Mouse (Mus musculus) layer of hippocampus, adult 9-11 months (tissue): ENCODE measurements at regions not wholly inside any gene's neighbourhood (a gene's known extent, or its start where the extent isn't known, plus 50 kb on each side); places are given as distances from the start of the nearest gene placed in this dataset.
"Not testable (repeated sequence)": the region's sequence is repeated elsewhere in the genome, so short reads cannot be mapped to it uniquely, and the experiment has no call there.

ENCODE experiments used
- DNase-seq: peaks from one replicate; pipeline ENCODE4 v3.0.0; 2022

DNA sequence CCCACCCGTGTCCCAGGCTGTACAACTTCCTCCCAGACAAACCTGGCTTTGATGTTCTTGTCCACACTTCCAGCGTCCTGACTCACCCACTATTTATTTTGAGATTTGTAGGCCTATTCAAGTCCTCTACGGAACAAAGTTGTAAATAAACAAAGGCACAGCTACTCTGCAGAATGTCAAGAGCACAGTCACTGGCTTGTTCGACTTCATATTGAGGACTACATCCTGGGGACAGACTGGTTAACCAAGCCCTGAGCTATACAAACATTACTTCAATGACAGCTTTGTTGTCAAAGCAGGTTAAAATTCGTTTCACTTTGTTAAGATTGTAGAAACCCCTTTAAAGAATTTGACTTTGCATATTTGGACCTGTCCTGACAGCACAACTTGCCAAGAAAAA, 190.3 kb upstream of the Ctso start:
- no peak for DNase-seq

DNA sequence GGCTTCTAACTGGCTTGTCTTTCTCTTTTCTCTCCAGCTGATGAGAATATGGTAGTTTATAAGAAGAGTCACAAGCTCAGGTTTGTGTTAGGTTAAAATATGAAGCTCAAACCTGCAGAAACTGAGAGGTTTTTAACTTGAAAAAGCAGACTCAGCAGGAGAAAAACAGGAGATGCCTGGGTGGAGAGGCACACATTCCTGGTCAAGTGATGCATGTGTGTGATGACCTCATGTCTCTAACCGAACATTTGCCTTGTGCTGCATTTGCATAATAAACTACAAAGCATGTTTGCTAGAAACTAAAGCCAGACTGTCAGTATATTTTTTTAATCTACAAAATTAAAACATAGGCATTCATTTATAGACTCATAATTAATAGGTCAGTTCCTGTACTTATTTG, 182.2 kb upstream of the Ctso start:
- DNase-seq, result no peak

DNA sequence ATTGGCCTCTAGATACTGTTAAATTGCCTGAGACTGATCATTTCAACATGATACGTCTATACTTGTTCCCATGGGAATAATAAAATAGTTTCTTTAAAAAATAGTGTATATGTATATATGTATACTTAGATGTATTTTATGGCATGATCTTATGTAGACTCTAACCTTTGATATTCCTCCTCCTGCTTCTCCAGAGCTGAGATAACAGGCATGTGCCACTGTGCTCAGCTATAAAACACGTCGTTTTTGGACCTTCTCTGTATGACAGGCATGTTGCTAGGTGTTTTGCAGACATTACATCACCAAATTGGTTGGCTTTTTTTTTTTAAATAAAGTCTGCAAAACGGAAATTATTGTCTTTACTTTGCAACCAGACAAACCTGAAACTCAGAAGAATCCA, 179.4 kb upstream of the Ctso start:
- DNase-seq, result no peak

DNA sequence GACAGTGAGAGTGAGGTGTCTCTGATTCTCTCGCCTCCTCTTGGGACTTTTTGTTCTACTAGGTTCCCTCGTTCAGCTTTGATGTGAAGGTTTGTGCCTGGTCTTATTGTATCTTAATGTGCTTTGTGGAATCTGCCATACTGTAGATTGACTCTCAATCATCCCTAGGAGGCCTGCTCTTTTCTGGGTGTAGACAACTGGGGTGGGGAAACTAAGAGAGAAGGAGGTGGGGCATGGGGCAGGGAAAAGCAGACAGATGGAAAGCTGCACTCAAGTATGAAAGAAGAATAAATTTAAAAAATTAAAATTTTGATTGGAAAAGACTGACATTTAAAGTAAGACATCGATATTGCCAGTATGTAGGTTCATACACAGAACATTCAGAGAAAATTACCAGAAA, 172.0 kb upstream of the Ctso start:
- DNase-seq, result no peak

DNA sequence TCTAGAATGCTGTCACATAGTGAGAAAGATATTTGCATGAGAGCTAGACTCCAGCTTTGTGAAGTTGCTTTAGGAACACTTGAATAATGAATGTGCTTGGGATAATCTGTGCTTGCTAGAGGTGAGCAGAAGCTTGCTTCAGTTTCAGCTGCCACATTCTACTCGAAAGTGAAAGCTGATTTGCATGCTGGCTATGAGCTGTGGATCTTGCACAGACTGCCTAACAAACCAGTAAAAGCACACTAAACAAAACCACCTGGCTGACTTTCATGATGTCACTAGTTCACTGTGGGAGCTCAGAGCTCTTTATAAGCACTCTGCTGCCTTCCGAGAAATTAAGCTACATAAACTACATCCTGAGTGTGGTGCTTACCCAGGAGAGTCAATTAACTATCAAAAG, 171.5 kb upstream of the Ctso start:
- DNase-seq, result peak; percentile 22

DNA sequence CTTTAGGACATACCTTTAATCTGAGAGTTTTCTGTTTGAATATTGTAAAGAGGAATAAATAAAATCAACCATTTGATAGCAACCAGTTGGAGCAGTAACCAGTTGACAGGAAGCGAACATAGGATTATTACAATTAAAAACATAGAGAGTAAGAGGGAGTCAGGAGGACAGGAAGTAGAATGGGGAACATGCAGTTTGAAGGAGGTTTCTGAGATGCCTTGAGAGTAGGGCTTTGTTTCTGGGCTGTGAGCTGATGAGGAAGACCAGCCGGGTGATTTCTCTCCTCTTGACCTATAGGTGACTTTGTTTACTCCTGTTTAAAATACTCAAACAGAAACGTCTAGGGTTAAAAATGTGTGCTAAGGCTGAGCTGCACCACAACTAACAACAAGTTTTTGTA, 160.6 kb upstream of the Ctso start:
- no peak for DNase-seq

DNA sequence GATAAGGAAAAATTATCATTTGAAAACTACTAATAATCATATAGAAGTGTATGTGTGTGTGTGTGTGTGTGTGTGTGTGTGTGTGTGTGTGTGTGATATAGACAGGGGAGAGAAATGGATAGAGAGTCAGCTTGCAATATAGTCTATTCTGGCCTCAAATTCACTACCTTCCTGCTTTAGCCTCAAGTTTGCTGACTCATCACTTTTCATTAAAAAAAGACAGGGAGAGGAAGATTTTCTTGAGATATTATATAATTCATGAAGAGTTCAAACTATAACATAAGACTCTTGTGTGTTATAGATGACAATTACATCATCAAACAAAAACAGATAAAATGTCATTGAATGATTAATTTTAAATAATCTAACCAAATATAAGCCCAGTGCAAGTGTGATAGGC, 159.4 kb upstream of the Ctso start:
- DNase-seq, result no peak

DNA sequence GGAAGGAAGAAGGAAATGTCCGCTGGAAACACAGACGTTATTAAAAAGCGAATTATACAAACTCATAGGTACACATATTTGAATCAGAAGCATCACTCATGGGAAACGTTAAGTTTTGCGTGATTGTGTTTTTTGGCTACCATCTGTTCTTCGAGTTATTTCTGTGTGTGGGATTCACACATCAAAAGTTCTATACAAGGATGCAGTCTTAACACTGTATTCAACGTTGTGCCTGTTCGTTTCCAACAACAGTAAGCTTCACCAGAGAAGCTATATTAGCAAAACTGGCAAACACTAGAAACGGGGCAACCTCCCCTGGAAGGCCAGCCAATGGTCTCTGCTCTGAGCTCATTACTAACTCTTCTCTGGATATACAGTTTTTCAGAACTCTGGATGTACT, 150.3 kb upstream of the Ctso start:
- no peak for DNase-seq

DNA sequence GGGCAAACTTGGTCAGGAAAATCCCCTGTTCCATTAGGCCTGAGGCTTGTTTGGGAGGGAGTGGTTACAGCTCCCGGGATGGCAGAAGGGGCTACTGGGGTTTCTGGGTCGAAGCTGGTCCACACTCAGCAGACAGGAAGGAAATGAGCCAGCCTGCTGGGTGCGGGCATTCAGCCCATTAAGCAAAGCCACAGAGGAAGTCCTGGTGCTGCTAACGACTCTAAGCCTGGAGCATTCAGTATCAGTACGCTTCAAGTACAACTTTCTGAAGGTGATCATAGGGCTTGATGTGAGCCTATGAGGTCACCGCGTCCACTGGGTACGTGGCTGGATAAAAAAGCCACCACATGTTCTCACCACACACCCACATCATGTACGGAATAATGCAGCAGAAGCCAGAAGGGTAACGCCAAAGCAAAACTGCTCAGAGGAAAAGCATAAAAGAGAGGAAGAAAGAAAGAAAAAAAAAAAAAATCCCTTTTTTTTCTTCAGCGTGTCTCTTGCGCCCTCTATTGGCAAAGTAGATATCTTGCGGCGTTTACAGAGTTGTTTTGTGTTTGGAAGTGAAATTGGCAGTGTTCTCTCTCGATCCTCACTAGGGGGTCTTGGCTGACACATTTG, 149.4 kb upstream of the Ctso start:
- peak; percentile 61 for DNase-seq

DNA sequence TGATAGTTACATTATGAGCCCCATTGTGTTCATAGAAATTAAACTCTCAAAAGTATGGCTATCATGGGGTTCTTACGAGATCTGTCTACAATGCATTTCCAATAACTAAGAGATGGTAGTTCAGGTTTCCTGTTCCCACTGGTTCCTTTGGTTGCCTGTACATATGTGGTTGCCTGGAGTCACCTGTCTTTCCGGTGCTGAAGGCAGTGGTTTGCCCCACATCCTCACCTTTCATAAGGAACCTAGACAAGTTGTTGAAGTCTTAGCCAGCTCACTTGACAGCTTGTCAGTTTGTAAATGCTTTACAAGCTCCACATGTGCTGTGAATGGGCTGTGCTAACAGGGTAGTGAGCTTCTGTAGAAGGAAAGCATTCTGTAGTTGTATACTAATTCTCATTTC, 143.5 kb upstream of the Ctso start:
- no peak for DNase-seq

DNA sequence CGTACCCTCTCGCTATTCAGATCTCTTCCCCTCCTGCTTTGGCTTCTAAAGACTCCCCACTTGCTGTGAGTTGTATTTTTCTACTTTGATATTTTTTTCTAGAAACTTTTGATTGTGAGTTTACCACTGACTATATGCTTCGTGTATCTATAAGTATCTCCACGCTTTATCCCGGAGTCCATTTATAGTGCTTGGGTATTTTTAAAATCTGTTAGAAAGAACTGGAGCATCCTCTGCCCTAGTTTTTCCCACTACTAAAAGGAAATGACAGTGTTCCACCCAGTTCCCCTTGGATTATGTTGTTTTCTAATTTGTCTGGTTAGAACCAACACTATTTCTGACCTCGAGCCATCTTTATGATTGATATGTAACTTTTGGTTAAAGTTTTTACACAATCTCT, 142.7 kb upstream of the Ctso start:
- DNase-seq, result no peak

DNA sequence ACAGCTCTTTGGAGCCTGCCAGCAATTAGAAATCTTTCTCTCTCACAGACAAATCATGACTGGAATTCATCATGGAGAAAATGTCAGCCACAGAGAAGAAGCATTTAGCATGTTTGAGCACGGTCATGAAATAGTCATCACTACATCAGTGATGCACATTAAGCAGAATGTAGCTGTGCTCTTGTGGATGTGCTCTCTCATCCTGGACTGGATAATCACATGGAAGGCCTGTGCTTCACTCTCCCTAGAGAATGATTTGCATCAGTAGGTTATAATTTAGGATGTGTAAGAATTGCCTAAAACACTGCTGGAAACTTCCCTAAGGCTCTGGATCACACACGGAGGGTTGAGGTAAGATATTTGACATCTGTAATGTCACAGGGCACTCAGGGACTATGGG, 130.3 kb upstream of the Ctso start:
- no peak for DNase-seq

DNA sequence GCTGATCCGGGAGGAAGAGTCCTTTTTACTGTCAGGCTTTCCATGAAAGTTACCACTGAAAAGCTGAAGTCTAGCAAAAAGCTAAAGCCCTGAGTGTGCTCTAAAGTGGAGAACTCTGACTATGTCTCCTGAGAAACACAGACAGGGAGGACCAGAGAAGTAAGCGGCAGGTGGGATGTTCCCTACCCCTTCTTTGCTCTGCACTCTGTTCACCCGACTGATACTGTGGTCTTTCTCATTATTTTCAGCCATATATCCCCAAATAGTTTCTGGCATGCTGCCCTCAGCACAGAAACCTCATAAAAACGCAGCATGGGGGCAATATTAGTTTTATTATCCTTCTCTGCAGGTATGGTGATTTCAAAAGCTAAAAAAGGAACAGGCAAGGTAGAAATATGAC, 126.7 kb upstream of the Ctso start:
- no peak for DNase-seq

DNA sequence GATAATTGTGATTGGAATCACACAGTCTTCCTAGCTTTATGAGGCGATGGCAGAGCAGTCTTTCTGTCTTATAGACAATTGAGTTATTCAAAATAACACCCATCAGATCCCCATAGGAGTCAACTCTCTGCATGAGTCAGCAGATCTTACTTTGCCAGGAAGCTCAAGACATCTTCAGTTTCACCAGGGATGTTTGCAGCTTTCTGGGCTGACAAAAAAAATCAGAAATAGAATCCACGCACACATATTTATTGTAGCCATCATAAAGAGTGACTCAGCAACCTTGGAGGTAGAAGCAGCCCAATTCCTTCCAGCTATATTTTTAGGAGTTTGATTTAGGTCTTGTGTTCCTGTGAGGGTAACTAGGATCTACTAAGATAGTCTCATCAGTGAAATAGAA, 122.8 kb upstream of the Ctso start:
- DNase-seq, result no peak

DNA sequence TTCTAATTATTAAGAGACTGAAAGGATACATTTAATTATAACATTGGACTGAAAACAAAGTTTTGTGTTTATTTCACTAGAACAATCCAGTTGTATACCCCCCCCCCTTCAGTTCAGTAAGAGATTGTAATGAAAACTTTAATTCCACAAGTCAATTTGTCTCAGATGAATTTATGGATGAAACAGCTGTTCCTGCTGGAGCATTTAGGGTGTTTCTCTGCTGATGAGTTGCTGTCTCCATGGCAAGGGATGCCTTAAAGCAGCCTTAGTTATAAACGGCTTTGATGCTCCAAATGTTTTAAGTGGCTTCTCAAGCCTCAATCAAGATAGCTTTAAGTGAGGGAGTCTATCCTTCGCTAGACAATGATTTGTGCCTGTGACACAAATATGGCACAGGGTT, 112.1 kb upstream of the Ctso start:
- no peak for DNase-seq

DNA sequence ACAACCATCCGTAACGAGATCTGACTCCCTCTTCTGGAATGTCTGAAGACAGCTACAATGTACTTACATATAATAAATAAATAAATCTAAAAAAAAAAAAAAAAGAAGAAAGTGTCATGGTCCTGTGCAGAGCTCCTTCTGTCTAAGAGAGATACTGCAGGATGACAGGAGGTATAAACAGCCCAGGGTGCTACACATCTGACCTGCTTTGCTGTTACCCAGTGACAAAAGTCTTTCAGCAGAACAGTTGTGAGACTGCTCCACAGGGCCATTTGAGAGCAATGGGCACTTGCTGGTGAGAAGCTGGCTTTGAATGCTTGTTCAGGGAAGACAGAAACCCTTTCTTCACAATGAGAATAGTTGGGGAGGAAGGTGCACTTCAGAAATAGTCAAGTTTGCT, 102.9 kb upstream of the Ctso start:
- no peak for DNase-seq

DNA sequence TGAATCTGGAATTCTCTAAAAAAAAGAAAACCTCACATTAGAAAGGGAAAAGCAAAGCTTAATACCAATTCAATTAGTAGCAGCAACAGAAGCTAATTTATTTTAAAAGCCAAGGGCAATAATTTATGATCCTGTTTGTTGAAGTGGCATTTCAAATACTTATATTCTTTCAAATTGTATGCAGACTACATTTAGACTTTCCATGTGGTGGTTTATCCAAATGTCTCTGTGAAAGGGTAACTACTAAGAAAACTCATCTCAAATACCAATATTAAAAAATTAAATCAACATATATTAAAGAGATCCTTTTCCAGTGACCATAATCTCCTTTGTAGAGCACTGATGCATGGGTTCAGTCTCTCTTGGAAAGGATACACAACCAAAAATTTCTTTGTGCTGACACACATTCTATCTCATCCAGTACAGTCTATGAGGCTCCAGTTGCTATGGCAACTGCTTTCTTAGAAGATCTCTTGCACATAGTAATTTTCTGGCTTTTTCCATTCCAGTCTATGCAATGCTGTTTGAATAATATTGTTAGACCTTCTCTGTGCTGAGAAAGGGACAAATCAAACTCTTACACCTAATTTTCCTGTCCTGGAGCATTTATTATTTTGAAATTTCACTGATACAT, 102.3 kb upstream of the Ctso start:
- peak; percentile 67 for DNase-seq

DNA sequence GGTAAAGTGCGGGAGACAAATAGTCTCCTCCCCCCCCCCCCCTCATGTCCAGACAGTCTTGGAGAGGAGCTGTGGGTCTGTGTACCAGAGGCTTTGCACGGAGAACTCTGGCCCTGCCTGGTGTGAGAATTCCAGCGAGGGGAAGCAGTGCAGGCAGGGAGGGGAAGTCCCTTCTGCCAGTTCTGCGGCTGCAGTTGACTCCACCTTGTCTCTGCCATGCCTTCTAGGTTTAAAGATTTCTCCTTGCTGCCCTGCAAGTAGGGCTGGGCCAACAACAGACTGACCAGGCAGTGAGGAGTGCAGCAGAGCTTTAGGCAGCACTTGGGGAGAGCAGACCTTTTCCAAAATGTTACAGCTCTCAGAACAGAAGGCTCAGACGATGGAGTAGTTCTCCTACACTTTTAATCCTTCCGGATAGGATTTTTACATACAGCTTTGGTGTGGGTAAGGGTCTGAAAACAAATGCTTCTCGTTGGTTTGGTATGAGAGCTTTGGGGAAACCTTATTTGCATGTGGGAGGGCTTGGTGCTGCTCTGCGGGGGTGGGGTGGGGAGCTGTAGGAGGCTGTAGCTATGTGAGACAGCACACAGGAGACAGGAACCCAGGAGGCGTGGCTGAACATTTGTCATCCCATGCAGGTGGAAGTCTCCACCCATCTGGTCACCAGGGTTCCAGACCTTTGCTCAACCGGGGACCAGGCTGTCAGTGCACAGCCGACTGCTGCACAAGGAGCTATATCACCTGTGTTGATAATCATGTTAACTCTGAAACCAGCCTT, 96.8 kb upstream of the Ctso start:
- no peak for DNase-seq

DNA sequence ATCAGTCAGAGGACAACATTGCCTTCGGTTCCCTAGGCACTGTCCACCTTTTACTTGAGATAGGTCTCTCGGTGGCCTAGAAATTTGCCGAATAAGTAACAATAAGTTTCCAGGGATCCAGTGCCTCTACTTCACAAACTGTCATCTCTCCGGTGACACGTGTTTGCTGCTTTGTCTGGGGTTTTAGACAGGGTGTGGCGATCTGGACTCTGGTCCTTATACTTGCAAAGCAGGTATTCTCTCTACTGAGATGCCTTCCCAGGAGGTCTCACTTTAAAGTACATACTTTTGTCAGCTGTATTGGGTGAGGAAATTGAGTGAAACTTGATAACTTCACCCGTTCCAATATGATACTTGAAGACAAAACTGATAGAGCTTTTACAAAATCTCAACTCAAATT, 95.9 kb upstream of the Ctso start:
- no peak for DNase-seq

DNA sequence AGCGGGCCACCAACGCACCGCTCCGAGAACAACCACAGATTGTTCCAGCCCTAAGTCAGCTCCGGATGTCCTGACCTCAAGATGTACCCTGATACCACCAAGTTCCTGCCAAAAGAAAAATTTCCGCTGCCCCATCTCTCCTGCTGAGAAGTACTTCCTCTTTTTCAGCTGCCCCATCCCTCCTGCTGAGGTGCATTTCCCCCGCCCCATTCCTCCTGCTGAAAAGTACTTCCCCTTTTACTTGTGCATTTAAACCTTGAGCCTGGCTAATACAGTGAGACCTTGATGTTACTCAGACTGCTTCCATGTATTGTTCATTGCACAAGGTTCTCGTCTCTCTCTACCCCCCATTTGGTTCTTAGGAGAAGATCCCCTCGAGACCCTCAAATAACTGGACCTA, 94.3 kb upstream of the Ctso start:
- DNase-seq, result not testable (repeated sequence)

DNA sequence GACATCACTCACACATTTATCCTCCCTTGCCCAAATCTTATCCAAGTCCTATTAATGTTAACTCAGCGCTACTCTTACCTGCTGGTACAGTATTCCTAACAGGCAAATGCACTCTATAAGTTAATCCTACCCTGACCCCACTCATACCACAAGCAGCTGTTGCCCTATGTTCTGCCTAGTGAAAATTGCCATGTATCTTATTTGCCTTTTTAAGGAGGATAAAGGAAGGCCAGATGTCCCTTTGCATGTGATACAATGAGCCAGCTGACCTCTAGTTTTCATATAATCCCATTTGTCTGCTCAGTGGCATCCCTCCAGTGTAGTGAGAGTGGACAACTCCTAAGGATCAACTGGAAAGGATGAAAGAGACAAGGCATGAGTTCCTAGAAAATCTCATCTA, 67.9 kb upstream of the Ctso start:
- no peak for DNase-seq
